Mouse (Mus musculus): ENCODE measurements around the gene AI837181.

GRCm38 (mm10) chr19:5448354-5449150, 23.6 kb downstream of the AI837181 start:
- TF ChIP-seq POLR2A (IDR thresholded peaks at IDR 0.05; ENCODE audit: low read depth, low read length) (no peak), CTCF (IDR thresholded peaks at IDR 0.05; ENCODE audit: extremely low read depth, insufficient read depth, insufficient read length, insufficient replicate concordance) (no peak)
